Mouse (Mus musculus) adrenal gland, adult (tissue): Measurements from ENCODE around the gene Bri3.
"Not testable (repeated sequence)": the region's sequence is repeated elsewhere in the genome, so short reads cannot be mapped to it uniquely, and the experiment has no call there.

ENCODE experiments used
- DNase-seq, 2 experiments: peaks; one replicate each; pipeline ENCODE4 v3.0.0; 2022 to 2023; ENCODE audit warnings: low spot score in 1 of 2; ENCODE audit not compliant: inconsistent age in 2 of 2

The Bri3 gene

DNA sequence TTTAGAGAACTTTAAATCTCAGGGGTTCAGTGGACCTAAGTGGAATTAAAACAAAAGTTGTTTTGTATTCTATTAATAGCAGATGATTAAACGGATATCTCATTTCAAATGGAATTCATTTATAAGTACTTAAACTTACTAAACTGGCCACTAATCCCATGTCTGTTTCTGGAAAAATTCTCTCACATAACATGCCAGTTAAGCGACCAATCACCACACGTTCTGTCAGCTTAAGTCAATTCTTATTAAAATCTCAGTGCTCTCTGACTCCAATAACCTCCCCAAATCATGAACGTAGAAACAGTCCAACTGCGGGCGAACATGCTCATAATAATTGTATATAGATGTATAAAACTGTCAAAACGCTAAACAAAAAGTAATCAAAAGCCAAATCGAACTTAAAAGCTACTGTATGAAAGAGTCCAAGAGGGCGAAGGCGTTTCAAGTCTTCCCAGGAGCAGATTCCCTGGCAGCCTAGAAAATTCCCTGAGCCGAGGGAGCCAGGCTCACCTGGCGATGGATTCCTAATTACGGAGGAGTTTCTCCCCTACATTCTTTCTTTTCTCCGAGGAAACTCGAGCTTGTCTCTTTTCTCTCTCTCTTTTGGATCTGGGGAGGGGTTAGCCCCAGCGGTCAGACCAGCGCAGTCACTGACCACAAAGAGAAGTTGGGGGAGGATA, 112.7 kb downstream of the Bri3 start:
- peak in 1 of 2 experiments; percentile 60 for DNase-seq

DNA sequence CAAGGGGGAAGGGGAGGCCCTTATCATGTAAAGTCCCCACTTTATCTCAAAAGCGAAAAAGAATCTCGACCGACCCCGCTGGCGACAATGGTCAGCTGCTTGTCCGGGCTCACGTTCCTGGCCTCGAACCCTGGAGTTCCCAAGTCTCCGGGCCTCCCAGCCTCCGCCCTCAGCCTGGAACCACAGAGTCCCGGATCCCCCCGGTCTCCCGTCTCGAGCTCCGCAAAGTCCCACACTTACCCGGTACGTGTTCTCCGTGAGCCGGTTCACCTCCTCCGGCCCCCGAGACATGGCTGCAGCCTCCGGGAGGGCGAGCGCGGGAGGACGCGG, 113.3 kb downstream of the Bri3 start:
- no peak for DNase-seq

DNA sequence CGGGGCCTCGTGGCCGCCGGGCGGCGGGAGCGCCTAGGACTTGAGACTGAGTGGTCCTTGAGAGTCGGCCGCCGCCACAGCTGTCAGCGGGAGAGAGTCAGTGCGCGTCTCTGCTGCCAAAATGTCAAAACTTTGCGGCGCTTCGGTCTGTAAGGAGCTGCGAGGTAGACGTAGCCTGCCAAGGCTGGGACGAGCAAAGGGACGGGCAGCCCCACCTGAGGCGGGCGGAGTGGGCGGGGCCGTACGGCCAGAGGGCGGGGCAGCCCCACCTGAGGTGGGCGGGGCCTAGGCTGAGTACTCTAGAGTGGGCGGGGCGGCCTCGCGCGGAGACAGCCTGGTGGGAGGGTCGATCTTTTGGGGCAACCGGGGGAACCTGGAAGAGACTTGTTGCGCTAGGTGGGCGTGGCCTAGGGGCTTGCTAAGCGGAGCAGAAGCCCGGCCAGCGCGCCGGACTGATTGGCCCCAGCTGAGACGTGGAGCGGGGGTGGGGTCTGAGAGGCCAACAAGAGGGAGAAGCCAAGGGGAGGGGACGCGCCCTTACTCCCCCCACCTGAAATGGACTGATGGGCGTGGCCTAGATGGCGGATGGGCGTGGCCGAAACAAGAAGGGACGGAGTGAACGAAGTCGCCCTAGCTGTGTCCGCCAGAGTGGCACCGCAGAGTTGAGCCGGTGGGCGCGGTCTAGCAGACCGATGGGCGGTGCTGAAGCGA, 113.8 kb downstream of the Bri3 start, which contains the start of gene Baiap2l1:
TSS of gene Baiap2l1 (minus strand) at position 232 of the 711 bp plus-strand sequence.
- DNase-seq: peak; percentile 98 to 99

DNA sequence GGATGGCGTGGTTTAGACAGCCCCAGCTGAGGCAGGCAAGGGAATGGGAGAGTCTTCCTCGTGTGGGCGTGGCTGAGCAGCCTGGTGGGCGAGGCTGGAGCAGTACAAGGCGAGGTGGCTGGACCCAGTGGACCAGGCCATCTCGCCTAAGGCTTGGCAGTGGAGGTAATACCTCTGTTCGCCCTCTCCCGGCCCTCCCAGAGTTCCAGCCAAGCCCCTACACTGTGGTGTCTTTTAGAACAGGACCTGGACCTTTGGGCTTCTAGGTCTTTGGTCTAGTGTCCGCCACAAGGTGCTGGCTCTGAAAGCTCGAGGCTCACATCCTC, 114.3 kb downstream of the Bri3 start:
- DNase-seq: no peak

DNA sequence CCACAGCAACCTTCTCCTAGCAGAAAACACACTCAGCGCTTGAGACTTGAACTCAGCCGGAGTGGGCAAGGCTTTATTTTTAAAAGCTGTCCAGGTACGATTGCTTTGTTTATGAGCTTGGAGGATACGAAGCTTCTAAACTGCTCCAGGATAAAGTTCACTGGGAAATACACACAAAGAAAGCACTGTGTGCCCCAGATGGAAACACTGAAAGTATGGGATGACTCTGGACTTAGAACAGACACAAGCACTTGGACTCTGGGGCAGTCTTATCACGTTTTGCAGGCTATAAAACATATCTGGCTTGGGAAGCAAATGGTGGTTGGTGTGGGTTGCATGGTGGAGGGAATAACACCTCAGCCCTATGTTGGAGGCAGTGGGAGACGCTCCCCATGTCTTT, 115.6 kb downstream of the Bri3 start:
- no peak for DNase-seq

DNA sequence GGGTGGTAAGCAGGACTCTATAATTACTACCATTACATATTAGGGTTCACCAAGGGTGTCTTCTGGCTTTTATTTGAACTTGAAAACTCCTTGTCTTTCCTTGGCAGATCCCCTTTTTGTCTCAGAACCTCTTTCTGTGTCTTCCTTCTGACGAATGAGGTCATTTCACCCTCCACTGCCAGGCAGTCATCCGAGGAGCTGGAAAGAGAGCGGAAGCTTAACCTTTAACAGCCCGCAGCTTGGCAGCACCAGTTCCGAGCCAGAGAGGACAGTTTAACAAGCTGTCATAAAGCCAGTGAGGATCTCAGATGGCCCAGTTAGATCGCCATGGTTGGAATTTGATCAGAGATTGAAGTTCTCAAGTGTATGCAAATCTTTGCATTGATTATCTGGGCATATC, 116.1 kb downstream of the Bri3 start:
- DNase-seq: peak; percentile 40 to 66

DNA sequence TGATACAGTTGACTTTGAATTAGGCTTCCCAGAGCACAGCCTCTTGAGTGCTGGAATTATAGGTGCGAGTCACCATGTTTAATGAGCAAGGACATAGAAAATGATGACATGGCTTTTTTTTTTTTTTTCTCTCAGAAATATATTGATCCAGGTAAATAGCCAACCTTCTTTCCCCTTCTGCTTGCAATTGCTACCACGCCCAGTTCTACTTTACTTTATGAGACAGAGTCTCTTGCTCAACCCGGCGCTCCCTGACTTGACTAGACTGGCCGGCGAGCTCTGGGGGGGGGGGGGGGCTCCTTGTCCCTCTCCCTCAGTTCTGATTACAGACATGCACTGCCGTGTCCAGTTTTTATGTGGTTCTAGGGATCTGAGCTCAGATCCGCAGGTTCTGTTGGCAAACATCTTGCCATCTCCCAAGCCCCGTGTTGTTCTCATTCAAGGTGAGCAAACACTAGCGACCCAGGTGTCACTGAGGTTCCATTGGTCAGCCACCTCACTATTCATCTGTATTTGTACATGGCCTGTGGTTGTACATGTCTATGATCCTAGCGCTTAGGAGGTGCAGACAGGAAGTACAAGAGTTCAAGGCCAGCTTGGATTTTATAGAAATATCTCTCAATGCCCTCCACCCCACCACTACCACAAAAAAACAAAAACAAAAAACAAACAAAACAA, 120.6 kb downstream of the Bri3 start:
- no peak for DNase-seq

DNA sequence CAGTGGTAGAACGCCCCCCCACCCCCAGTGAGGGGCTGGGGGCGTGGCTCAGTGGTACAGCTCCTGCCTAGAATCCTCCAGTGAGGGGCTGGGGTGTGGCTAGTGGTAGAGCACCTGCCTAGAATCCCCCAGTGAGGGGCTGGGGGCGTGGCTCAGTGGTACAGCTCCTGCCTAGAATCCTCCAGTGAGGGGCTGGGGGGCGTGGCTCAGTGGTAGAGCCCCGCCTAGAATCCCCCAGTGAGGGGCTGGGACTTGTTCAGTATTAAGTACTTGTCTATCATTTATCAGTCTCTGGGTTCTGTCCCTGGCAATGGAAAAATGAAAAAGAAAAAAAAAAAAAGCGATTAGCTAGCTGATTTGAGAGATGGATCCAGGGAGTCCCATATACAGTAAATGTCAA, 122.3 kb downstream of the Bri3 start:
- DNase-seq: not testable (repeated sequence)

DNA sequence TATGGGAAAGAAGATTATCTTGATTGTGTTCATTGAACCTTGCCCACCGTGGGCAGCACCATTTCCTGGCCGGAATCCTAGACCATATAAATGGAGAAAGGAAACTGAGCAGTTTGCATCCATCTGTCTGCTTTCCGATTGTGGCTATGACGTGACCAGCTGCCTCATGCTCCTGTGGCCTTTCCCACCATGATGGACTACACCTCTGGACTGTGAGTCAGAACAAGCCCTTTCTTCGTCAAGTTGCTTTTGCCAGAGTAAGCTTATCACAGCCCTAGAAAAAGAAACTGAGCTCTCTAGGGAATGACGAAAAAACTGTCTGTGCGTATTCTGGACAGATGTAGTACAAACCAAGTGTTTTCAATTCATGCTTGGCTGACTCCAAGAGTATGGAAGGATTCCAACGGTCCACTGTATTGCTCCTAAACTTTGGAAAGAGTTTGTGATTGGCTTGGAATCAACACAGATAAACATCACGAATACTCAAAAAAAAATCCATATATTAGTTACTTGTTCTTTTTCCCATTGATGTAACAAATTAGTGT, 124.5 kb downstream of the Bri3 start:
- DNase-seq: no peak

DNA sequence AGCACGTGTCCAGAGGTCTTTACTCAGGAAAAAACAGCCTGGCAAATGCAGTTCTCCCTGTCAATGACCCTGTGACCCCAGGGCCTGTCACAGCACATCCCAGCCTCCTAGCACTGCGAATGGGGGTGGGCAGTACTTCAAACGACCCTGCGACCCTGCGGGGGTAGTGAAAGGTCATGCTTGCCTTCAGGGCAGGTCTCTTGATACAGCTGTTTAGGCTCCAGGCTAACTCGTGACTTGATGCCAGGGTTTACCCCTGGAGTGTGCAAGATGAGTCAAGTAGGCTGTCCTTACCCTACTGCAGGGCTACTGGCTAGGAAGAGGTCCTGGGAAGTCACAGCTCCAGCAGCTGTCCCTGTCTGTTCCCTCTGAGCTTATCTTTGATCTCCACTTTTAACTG, 126.7 kb downstream of the Bri3 start:
- DNase-seq: peak; percentile 35 to 59

DNA sequence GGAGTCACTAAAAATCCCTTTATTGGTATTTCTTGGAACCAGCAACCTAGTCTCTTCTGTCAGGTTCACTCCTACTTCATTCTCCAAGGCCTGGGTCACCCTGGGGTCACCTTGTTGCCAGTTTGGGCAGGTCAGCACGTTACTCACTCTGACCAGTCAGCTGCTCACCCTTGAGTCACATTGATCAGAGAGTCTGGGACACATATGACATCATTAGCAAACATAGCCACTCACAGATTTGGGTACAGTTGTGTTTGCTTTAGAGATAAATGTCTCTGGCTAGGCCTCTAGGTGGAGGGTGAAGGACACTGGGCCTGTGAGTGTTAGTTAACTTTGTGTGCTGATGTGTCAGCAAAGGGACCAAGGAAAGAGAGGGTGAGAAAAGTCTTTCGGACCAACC, 127.9 kb downstream of the Bri3 start:
- peak; percentile 81 to 84 for DNase-seq

DNA sequence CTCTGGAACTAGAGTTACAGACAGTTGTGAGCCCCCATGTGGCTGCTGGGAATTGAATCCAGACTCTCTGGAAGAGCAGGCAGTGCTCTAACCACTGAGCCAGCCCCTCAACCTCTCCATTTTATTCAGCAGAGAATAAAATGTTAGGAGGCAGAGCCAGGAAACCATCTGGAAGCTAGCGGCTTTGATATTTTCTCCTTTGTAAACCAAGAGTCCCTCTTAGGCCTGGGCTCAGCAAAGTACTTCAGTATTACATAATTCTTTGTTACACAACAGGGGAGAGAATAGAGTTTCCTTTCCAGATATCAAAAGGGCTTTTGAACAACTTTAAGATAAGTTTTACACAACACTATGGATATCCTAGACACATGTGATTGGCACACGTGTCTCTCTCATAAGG, 128.6 kb downstream of the Bri3 start:
- peak in 1 of 2 experiments; percentile 47 for DNase-seq

DNA sequence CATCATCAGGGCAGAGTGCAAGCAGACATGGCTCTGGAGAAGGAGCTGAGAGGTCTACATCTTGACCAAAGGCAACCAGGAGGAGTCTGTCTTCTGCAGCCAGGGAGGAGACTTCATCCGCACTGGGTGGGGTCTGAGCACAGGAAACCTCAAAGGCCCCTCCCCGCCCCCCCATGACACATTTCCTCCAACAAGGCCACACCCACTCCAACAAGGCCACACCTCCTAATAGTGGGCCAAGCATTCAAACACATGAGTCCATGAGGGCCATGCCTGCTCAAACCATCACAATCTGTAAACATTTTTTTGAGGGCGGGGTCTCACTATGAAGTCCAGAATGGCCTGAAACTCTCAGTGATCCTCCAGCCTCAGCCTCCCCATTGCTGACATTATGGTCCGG, 135.2 kb downstream of the Bri3 start:
- no peak for DNase-seq

DNA sequence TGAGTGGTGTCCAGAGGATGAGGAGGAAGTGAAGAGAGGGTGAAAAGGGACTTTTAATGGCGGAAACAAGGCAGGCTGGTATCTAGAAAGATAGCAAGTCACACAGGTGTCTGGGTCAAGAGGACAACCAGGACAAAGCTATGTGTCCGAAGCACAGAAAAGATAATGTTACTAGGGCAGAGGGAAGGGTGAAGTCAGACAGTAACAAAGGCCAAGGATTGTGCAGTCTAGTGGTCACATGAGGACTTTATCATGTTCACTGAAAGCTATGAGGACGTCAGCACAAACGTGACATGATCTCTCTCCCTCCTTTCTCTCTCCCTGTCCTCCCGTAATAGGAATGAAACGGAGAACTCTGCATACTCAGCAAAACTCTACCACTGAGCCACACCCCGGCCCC, 136.5 kb downstream of the Bri3 start:
- DNase-seq: no peak

DNA sequence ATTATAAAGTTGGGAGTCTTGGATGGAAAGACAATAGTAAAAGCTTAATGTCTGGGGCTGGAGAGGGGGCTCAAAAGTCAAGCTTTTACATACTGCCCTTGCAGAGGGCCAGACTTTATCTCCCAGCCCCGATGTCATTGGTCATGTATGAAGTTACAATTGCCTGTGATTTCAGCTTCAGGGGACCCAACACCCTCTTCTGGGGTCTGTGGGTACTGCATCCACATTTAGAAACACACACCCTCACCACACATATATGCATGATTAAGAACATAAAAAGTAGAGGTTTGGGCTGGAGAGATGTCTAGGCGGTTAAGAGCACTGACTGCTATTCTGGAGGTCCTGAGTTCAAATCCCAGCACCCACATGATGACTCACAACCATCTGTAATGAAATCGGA, 137.5 kb downstream of the Bri3 start:
- DNase-seq: peak; percentile 29 to 59

DNA sequence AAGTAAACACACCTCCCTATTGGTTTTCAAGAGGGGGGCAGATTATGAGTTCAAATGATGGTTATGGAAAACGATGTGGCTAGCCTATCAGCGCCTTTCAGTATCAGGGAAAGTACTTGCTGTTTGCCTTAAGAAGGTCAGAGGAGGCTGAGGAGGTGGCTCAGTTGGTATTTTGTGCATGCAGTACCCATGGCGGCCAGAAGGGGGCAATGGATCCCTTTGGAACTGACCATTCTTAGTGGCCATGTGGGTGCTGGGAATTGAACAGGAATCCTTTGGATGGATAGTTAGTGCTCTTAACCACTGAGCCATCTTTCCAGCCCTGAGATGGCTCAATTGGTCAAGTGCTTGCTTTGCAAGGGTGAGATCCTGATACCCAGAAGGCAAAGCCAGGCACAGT, 139.7 kb downstream of the Bri3 start:
- no peak for DNase-seq

DNA sequence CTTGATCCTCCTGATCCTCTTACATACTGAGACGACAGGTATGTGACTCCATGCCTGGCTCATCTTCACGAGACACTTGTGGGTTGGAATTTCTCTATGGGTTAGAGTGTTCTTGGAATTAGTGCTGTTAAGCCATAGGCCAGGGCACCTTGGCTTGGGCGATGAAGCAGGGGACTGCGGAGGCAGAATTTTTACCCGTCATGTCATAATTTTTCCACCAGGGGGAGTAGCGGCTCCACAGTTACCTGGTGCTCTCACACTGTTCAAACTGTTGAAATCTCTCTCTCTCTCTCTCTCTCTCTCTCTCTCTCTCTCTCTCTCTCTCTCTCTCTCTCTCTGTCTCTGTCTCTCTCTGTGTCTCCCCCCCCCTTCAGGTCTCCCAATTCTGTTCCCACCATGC, 143.6 kb downstream of the Bri3 start:
- peak; percentile 60 to 83 for DNase-seq

DNA sequence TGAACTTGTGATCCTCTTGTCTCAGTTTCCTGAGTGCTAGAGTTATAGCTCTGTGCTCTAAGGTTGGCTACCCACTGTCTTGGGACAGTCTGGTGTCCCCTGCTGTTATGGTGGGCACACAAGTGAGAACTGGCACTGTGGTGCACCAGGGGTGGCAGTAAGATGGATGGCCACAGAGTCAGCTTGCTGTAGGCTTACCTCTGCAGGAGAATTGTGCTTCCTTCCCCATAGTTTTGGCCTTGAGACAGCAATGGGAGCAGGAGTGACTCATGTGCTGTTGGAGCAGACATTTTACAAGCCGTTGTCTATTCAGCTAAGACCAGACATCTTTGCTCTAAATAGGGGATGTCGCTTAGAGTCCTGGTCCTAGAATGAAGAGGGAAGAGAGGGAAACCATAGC, 149.9 kb downstream of the Bri3 start:
- DNase-seq: peak; percentile 56 to 76

DNA sequence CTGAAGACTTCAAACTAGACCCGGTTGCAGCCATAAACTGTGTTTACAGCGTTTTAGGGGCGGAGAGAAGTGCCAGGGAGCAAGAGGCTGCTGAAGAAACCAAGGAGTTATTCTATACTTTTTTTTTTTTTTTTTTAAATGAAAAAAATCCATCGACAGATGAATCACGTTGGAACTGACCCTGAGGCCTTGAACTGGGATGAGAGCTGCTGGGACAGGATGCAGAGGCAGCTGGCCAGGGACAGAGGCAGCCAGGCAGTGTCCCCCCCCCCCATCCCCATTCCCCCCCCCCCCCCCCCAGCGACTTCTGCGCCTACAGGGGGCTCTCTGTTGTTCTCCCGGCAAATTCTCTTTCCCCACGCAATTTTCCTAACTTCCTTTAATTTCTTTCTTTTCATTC, 153.3 kb downstream of the Bri3 start:
- peak; percentile 52 to 63 for DNase-seq

DNA sequence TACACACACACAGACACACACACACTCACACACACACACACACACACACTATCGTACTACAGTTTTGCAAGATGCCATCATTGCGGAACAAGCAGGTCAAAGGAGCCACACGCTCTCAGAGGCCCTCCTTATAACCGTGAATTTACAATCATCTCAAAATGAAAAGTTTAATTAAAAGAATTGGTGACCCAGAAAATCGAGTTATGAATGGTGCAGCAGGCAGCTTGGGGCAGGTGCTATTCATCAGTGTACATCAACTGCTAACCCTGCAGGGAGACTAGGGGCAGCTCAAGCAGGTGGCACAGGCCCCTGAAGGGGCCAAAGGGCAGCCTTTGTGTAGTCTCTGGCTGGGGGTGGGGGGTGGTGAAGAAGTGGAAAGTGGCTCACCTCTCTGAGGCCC, 156.6 kb downstream of the Bri3 start:
- no peak for DNase-seq

DNA sequence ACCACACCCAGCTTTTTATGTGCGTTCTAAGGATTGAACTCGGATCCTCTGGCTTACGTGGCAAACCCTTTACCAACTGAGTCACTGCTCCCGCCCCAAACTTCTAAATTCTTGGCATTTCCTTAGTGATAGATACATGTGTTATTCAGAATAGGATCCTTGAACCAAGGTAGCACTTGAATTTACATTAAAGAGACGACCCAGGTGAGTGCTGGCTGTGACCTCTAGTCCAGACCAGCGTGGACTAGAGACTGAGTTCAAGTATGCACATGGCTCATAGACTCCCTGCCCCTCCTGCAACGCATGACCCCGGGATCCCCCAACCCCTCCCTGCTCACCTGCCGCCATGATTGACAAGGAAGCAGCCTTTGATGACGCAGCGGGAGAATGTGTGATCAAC, 162.0 kb downstream of the Bri3 start:
- no peak for DNase-seq

DNA sequence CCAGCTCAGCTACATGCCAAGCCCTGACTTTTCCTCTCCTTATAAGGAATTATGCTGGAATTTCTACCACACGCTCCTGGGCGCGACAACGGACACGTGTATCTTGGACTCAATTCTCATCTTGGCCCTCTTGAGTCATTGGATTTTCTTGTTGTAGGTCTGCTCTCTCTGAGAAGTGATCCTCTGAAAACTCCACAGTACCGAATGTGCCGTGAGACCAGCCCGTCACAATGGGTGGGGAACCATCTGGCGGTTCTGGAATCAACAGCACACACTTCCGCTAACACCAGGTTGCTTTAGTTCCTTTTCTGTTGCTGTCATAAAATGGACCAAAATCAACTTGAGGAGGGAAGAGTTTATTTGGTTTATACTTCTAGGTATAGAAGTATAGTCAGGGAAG, 166.4 kb downstream of the Bri3 start:
- DNase-seq: no peak
